Mouse (Mus musculus) cerebellum, adult (tissue): ENCODE data around the gene Tor1aip1.
A peak's percentile ranks its signal among the peaks of the same experiment; 100 is the strongest.
"Not testable (repeated sequence)": the region's sequence is repeated elsewhere in the genome, so short reads cannot be mapped to it uniquely, and the experiment has no call there.

ENCODE experiments used
- ATAC-seq: cut with Nextera tagmentation; 2 replicates; pipeline ENCODE4 v1.9.2; 2017; ENCODE audit warnings: mild to moderate bottlenecking, moderate library complexity, mixed read lengths; ENCODE audit not compliant: insufficient number of reproducible peaks, low FRiP score, low TSS enrichment

Tor1aip1 gene

GRCm38 (mm10) chr1:156035930-156036737 lies at the start of gene Tor1aip1:
TSS of gene Tor1aip1 (minus strand) at chr1:156036480.
- ATAC-seq = peak; percentile 87

DNA sequence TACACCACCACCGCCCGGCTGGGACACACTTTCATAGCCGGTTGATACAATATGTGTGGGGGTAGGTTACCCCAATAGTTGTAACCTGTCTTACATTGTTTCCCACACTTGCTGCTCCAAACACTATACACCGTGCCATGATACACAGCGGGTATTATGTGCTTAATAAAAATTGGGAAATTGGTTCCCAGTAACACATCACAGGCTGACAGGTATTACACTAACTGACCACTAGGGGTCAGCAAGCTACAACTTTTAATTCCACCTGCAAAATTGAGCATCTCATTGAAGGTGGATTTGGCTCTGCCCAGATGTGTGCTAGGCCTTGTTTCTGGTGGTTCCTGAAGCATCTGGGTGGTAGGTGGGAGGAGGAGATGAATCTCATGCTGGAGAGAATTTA lies 49.5 kb upstream of the Tor1aip1 start:
- ATAC-seq = peak; percentile 60; the same call in 1 of the 2 replicates

GRCm38 (mm10) chr1:156084603-156085002 lies 48.3 kb upstream of the Tor1aip1 start:
- no peak for ATAC-seq

DNA sequence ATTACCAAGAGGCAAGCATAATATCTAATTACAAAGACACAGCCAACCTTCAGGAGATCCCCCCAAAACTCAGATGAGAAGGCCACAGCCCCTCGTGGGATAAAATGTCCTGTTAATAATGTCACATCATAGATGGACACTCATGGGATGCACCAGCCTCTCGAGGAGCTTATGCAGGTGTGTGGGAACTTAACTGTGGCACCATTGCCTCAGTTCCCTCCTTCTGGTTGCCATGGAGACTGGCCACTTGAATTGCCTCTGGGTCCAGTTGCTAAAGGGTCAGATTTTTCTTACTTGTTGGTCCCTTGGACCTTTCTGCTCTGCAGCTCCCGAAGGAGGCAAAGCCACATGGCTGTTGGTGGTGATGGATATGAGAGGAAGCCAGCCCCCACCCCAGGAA lies 41.4 kb upstream of the Tor1aip1 start:
- no peak for ATAC-seq

GRCm38 (mm10) chr1:156076474-156076873 lies 40.2 kb upstream of the Tor1aip1 start:
- ATAC-seq = no peak

DNA sequence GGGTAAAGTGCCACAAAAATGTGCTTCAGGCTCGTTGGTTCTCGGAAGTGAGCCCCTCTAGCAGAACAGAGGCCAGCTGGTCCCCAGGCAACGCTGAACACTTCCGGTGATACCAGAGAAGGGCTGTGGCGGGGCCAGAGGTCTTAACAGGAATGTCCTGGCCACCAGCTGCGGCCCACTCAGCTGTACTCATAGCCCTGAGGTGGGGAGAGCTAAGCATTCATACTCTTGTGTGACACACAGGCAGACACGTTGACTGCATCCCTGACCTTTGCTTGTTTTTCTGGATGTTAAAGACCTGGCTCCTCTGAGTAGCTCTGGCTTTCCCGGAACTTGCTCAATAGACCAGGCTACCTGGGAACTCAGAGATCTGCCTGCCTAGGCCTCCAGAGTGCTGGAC lies 38.3 kb upstream of the Tor1aip1 start:
- ATAC-seq = no peak

- ATAC-seq = no peak
Measured at GRCm38 (mm10) chr1:156073169-156073821, 37.0 kb upstream of the Tor1aip1 start.

GRCm38 (mm10) chr1:156070106-156070505 lies 33.8 kb upstream of the Tor1aip1 start:
- no peak for ATAC-seq

- no peak for ATAC-seq
Measured at GRCm38 (mm10) chr1:156066133-156066532, 29.9 kb upstream of the Tor1aip1 start.

GRCm38 (mm10) chr1:156062193-156062592 lies 25.9 kb upstream of the Tor1aip1 start:
- ATAC-seq = no peak

DNA sequence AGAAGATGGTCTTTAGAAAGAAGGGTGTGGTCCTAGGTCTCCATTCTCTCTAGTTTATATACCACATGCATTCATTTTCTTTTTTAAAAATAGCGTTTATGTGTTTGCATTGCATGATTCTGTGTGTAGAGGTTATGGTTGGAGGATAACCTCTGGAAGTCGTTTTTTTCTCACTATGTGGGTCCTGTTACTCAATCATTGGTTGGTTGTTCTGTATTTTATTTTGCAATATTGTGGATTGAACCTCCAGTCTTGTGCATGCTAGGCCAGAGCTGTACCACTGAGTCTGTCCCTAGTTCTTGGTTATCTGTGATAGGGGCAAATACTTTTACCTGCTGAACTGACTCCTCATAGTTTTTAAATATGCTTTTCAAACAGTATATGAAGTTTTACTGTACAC lies 21.9 kb upstream of the Tor1aip1 start:
- no peak for ATAC-seq

- peak; percentile 77 for ATAC-seq
Measured at GRCm38 (mm10) chr1:156046688-156047087, 10.4 kb upstream of the Tor1aip1 start.

DNA sequence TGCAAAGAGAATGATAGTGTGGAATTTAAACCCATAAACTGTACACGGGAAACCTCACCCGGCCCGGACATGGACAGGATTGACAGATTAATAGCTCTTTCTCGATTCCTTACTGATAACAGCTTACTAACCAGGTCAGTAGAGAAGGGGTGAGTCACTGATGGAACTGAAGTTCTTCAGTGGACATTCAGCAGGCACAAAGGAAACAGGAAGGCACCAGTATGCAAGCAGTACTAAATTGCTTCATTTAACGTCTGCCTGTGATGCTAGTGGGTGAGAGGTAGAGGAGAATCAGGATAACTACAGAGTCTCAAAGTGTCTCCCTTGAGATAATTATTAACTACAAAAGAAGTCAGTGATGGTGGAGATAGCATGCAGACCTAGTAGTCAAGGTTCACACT lies 7.9 kb upstream of the Tor1aip1 start:
- no peak for ATAC-seq

DNA sequence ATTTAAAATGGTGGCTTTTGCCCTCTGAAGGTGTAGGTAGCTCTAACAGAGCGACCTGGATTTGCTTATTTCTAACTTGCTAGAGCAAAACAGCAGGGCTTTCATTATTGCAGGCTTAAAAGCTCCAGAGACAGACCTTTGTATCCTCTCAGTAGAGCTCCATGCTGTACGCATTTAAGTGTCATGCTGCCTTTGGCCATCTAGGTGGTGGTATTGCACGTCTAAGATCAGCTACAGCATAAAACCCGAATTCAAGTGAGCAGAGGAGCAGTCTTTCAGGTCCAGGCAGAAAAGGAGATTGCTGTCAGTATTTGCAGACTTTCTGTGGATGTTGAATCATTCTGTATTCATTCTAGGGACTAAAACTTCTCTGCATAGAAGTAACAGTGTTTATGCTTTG lies 6.7 kb upstream of the Tor1aip1 start:
- peak; percentile 43; the same call in 1 of the 2 replicates for ATAC-seq

GRCm38 (mm10) chr1:156042481-156042880 lies 6.2 kb upstream of the Tor1aip1 start:
- ATAC-seq = no peak

DNA sequence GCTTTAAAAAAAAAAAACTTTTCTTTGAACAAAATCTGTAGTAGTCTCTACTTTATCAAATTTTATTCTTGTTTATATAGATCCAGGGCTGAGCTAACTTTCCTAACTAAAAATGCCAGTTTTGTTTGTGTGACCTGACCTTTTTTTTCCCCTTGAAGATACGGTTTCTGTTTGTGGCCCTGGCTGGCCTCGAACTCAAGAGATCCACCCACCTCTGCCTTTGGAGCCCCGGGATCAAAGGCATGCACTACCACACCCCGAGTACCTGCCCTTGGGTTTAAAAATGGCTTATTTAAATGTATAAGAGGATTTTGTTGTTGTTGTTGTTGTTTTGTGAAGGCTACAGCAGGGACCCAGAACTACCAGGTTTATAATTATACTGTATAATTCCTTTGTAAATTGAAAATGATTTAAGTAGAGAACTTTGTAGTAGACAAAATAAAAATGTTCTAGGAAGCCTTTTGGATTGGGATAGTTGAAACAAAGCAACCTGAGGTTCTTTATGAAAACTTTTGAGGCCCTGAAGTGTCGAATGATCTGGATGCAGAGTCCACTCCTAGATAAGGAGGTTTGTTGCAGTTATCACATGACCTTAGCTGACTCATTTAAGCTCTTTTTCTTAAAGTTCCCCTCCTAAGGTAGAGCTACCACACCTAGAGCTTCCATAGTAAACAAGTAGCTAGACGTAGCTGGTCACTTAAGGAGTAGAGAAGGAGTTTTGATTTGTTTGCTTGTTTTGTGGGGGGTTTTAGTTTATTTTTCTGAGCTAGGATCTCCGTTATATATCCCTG lies 5.4 kb upstream of the Tor1aip1 start:
- ATAC-seq = no peak

GRCm38 (mm10) chr1:156040731-156041401 lies 4.6 kb upstream of the Tor1aip1 start:
- peak; percentile 64 for ATAC-seq

DNA sequence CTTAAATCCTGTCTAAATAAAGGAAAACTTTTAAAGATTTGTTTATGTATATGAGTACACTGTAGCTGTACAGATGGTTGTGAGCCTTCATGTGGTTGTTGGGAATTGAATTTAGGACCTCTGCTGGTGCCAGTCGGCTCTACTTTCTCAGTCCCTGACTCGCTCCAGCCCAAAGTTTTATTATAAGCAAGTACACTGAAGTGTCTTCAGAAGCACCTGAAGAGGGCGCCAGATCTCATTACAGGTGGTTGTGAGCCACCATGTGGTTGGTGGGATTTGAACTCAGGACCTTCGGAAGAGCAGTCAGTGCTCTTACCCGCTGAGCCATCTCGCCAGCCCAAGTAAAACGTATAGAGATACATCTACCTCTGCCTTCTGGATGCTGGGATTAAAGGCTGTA lies 3.7 kb upstream of the Tor1aip1 start:
- ATAC-seq = not testable (repeated sequence)

GRCm38 (mm10) chr1:156037144-156037583 lies 884 bp upstream of the Tor1aip1 start:
- no peak for ATAC-seq

DNA sequence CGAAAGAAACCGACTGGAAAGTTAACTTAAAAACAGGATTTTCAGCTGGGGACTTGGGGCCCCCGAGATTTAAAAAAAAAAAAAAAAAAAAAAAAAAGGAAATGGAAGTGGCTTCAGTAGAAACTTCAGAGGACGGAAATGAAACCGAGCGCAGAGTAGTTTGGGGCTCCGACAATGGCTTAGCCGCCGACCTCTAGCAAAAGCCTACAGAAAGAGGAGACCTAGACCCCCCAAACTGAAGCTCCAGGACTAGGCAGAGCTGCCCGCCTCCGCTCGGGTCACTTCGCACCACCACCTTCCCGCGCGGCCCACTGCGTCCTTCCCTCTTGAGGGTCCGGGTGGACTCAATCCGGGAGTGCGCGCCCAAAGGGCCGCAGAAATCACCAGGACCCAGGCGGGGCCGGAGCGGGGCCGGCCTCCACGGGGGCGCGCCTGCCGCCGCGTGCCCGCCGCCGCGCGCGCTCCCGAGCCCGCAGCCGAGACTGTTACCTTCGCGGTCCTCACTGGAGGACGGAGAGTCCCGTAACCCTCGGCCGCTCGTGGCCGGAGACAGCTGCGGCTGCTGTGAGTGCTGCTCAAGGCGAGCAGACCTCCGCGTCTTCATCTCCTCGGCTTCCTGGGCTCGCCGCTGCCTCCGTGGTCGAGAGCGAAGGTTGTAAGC lies 881 bp downstream of the Tor1aip1 start, which contains the start of gene Tor1aip2:
Gene Tor1aip2, plus strand, starts transcription at position 135 of the 661 bp plus-strand sequence.
- ATAC-seq = peak; percentile 56
